Mouse (Mus musculus) cerebellum, postnatal 10 days (tissue): ENCODE measurements at regions not wholly inside any gene's neighbourhood (a gene's known extent, or its start where the extent isn't known, plus 50 kb on each side); places are given as distances from the start of the nearest gene placed in this dataset.

Experiments
- DNase-seq, 2 experiments: peaks; one replicate each; pipeline ENCODE4 v3.0.0; 2021; ENCODE audit warnings: mixed read lengths in 2 of 2

GRCm38 (mm10) chr2:8115891-8116290 lies 606.5 kb upstream of the Celf2 start:
- peak; percentile 76 to 79 for DNase-seq

- DNase-seq = peak; percentile 68 to 82
Observed at GRCm38 (mm10) chr2:8112361-8113073, 603.2 kb upstream of the Celf2 start.

GRCm38 (mm10) chr2:8094157-8094556 lies 584.8 kb upstream of the Celf2 start:
- DNase-seq = peak; percentile 87 to 93

GRCm38 (mm10) chr2:8067901-8068300 lies 558.5 kb upstream of the Celf2 start:
- no peak for DNase-seq

GRCm38 (mm10) chr2:8061687-8062086 lies 552.3 kb upstream of the Celf2 start:
- no peak for DNase-seq

- no peak for DNase-seq
Observed at GRCm38 (mm10) chr2:8029212-8029611, 519.8 kb upstream of the Celf2 start.

- no peak for DNase-seq
Observed at GRCm38 (mm10) chr2:8027571-8027970, 518.2 kb upstream of the Celf2 start.

GRCm38 (mm10) chr2:8026648-8027047 lies 517.3 kb upstream of the Celf2 start:
- DNase-seq = no peak

- DNase-seq = peak in 1 of 2 experiments; percentile 15
Observed at GRCm38 (mm10) chr2:8022651-8023050, 513.3 kb upstream of the Celf2 start.

GRCm38 (mm10) chr2:8022043-8022442 lies 512.7 kb upstream of the Celf2 start:
- peak; percentile 20 to 21 for DNase-seq

- DNase-seq = no peak
Observed at GRCm38 (mm10) chr2:8012826-8013225, 503.5 kb upstream of the Celf2 start.

GRCm38 (mm10) chr2:7999444-7999843 lies 490.1 kb upstream of the Celf2 start:
- no peak for DNase-seq

- no peak for DNase-seq
Observed at GRCm38 (mm10) chr2:7974471-7974870, 465.1 kb upstream of the Celf2 start.

GRCm38 (mm10) chr2:7963456-7963855 lies 454.1 kb upstream of the Celf2 start:
- no peak for DNase-seq

- no peak for DNase-seq
Observed at GRCm38 (mm10) chr2:7954210-7954609, 444.8 kb upstream of the Celf2 start.

- DNase-seq = peak; percentile 53 to 60
Observed at GRCm38 (mm10) chr2:7952846-7953245, 443.5 kb upstream of the Celf2 start.

- DNase-seq = peak; percentile 74 to 76
Observed at GRCm38 (mm10) chr2:7944946-7945345, 435.6 kb upstream of the Celf2 start.

GRCm38 (mm10) chr2:7933617-7934016 lies 424.3 kb upstream of the Celf2 start:
- DNase-seq = no peak

GRCm38 (mm10) chr2:7906271-7906670 lies 396.9 kb upstream of the Celf2 start:
- DNase-seq = no peak

GRCm38 (mm10) chr2:7893787-7894186 lies 384.4 kb upstream of the Celf2 start:
- no peak for DNase-seq
